Mouse (Mus musculus): ENCODE data around the gene Mettl7a3. TPM values are rescaled to one million over a fixed set of nuclear protein-coding genes. Genes with fewer than 3 reads are reported as not detected.

The Mettl7a3 gene
- not detected in 2 replicates for polyA plus RNA-seq (2021; fragmentation: Nextera tagmentation)
- long read RNA-seq, experiment 1, result 0 reads
- long read RNA-seq, experiment 2, result 0 reads

GRCm38 (mm10) chr15:100334629-100335028 is at the start of gene Mettl7a3:
Mettl7a3 (plus strand) TSS chr15:100334929.

GRCm38 (mm10) chr15:100304019-100304991 is 30.4 kb upstream of the Mettl7a3 start, which contains the start of gene Mettl7a1:
Mettl7a1 (plus strand) TSS chr15:100304140.

GRCm38 (mm10) chr15:100352711-100353250 is 18.1 kb downstream of the Mettl7a3 start, which contains the start of the genes Methig1 and Mettl7a2:
Methig1 (plus strand) TSS chr15:100353149.
Mettl7a2 (plus strand) TSS chr15:100353200.

GRCm38 (mm10) chr15:100364242-100364641 is 29.5 kb downstream of the Mettl7a3 start, which contains the start of gene Higd1c:
Higd1c (plus strand) TSS chr15:100364542.

Other genes starting within 250 kb of the Mettl7a3 start
- 4.1 and 4.6 TPM in 2 replicates for gene Atf1, start 107.1 kb upstream of the Mettl7a3 start, polyA plus RNA-seq (2021; fragmentation: Nextera tagmentation)
- not detected in 2 replicates for gene Tmprss12, start 54.1 kb upstream of the Mettl7a3 start, polyA plus RNA-seq (2021; fragmentation: Nextera tagmentation)
- gene Mettl7a1, start 30.8 kb upstream of the Mettl7a3 start, polyA plus RNA-seq (2021; fragmentation: Nextera tagmentation), result 13.1 and 17.6 TPM in 2 replicates
- not detected in 2 replicates for gene Methig1, start 18.2 kb downstream of the Mettl7a3 start, polyA plus RNA-seq (2021; fragmentation: Nextera tagmentation)
- not detected in 2 replicates for gene Mettl7a2, start 18.3 kb downstream of the Mettl7a3 start, polyA plus RNA-seq (2021; fragmentation: Nextera tagmentation)
- gene Higd1c, start 29.6 kb downstream of the Mettl7a3 start, polyA plus RNA-seq (2021; fragmentation: Nextera tagmentation), result not detected in 2 replicates
- gene Gm5475, start 87.2 kb downstream of the Mettl7a3 start, polyA plus RNA-seq (2021; fragmentation: Nextera tagmentation), result not detected in 2 replicates
- 17.1 and 18.1 TPM in 2 replicates for gene Slc11a2, start 90.1 kb downstream of the Mettl7a3 start, polyA plus RNA-seq (2021; fragmentation: Nextera tagmentation)
- gene Letmd1, start 134.1 kb downstream of the Mettl7a3 start, polyA plus RNA-seq (2021; fragmentation: Nextera tagmentation), result 58.8 and 74.9 TPM in 2 replicates
- gene Csrnp2, start 160.6 kb downstream of the Mettl7a3 start, polyA plus RNA-seq (2021; fragmentation: Nextera tagmentation), result 4.6 and 4.8 TPM in 2 replicates
- 14.1 and 21.5 TPM in 2 replicates for gene Tfcp2, start 217.1 kb downstream of the Mettl7a3 start, polyA plus RNA-seq (2021; fragmentation: Nextera tagmentation)

Measured in layer of hippocampus, adult 6 months (tissue).